ENCODE assay signal across 17 mouse cellular contexts in genomic region chr6:129113030-129113673, GRCm38 (mm10). TPM values are rescaled to one million over a fixed set of nuclear protein-coding genes. Genes with fewer than 3 reads are reported as not detected.
DNase-seq lines count a peak whose midpoint lies in the region; ATAC-seq and TF ChIP-seq lines count a peak whose summit lies in the region.
"Had no signal": no experiment of that assay in that cellular context is flagged by ENCODE, and none has a peak within 500 bp of the region (broad histone marks: within the 10 kb centered on the region; RNA-seq: fewer than 3 reads in every experiment).

No protein-coding gene starts in this region.

- no peaks in the 10 kb centered on the region for H3K9me3 ChIP-seq in heart, postnatal 0 days (replicated peaks; ENCODE audit: control insufficient read depth, low read length)
- H3K9me3 ChIP-seq in intestine, embryonic 16.5 days (ENCODE audit: control insufficient read depth, low read length), result no peaks in the 10 kb centered on the region
- no peaks in the 10 kb centered on the region for H3K9me3 ChIP-seq in liver, postnatal 0 days (ENCODE audit: low read length)
- H3K9me3 ChIP-seq: heart, embryonic 10.5 days; midbrain, embryonic 10.5 days; stomach, embryonic 15.5 days had no signal

- ATAC-seq in heart, postnatal 0 days (ENCODE audit: insufficient read depth, low read depth), result peak; percentile 51
- peak; percentile 62 for ATAC-seq in intestine, embryonic 16.5 days
- ATAC-seq in liver, postnatal 0 days, result peak; percentile 69

- H3K4me3 ChIP-seq in heart, postnatal 0 days (ENCODE audit: low read depth, low read length), result no peak overlapping the region
- H3K4me3 ChIP-seq in intestine, embryonic 16.5 days (ENCODE audit: low read length), result no peak overlapping the region
- no peak overlapping the region for H3K4me3 ChIP-seq in liver, postnatal 0 days (ENCODE audit: low read depth, low read length)
- H3K4me3 ChIP-seq: heart, embryonic 10.5 days; midbrain, embryonic 10.5 days; myocyte; stomach, embryonic 15.5 days had no signal

- H3K4me1 ChIP-seq in heart, postnatal 0 days (ENCODE audit: control insufficient read depth, insufficient read depth), result peaks cover 12% of the 10 kb centered on the region; the same call in 1 of the 2 replicates
- H3K4me1 ChIP-seq in intestine, embryonic 16.5 days (ENCODE audit: control insufficient read depth, insufficient read depth, low read length), result peaks cover 6% of the 10 kb centered on the region; the same call in 1 of the 2 replicates
- peaks cover 7% of the 10 kb centered on the region for H3K4me1 ChIP-seq in liver, postnatal 0 days (ENCODE audit: insufficient read depth)
- H3K4me1 ChIP-seq: midbrain, embryonic 10.5 days; stomach, embryonic 15.5 days had no signal

- no peak for TF ChIP-seq EP300 in heart, postnatal 0 days (IDR thresholded peaks at IDR 0.05; ENCODE audit: low read depth)
- no peak for TF ChIP-seq EP300 in liver, postnatal 0 days (IDR thresholded peaks at IDR 0.05; ENCODE audit: low read depth)

- no peak for DNase-seq in heart, postnatal 0 days (ENCODE audit: low spot score)
- DNase-seq in heart, adult 18-20 months, result no peak
- DNase-seq in 416B (ENCODE audit: low read depth) (peak; percentile 58), adipocyte (ENCODE audit: low spot score) (no peak)
- DNase-seq in liver, postnatal 0 days, result no peak
- DNase-seq in cerebellum, postnatal 10 days, result no peak
- DNase-seq in urinary bladder, postnatal 14 days (ENCODE audit: low spot score), result no peak
- DNase-seq: cerebellum, adult 8-10 months; right cerebral cortex, postnatal 4 days; thymus, postnatal 4 days had no signal

- 72% methylated on average over 1 of the region's 1 CpGs for WGBS in heart, postnatal 0 days
- 83% methylated on average over 1 of the region's 1 CpGs for WGBS in intestine, embryonic 16.5 days
- WGBS in liver, postnatal 0 days (ENCODE audit: insufficient replicate concordance), result 76% methylated on average over 1 of the region's 1 CpGs

- no peaks in the 10 kb centered on the region for H3K36me3 ChIP-seq in heart, postnatal 0 days (replicated peaks; ENCODE audit: control insufficient read depth, insufficient read depth, low read length)
- no peaks in the 10 kb centered on the region for H3K36me3 ChIP-seq in intestine, embryonic 16.5 days (ENCODE audit: control insufficient read depth, insufficient read depth, low read length)
- no peaks in the 10 kb centered on the region for H3K36me3 ChIP-seq in liver, postnatal 0 days (replicated peaks; ENCODE audit: insufficient read depth, low read length)
- H3K36me3 ChIP-seq: heart, embryonic 10.5 days; midbrain, embryonic 10.5 days; stomach, embryonic 15.5 days had no signal

- H3K27me3 ChIP-seq in heart, postnatal 0 days (ENCODE audit: control insufficient read depth, insufficient read depth, low read length), result no peaks in the 10 kb centered on the region
- no peaks in the 10 kb centered on the region for H3K27me3 ChIP-seq in intestine, embryonic 16.5 days (replicated peaks; ENCODE audit: control insufficient read depth, insufficient read depth, low read length)
- no peaks in the 10 kb centered on the region for H3K27me3 ChIP-seq in liver, postnatal 0 days (ENCODE audit: insufficient read depth, low read length)
- H3K27me3 ChIP-seq: stomach, embryonic 15.5 days had no signal

- no peak overlapping the region for H3K9ac ChIP-seq in heart, postnatal 0 days (replicated peaks; ENCODE audit: low read depth, low read length)
- no peak overlapping the region for H3K9ac ChIP-seq in intestine, embryonic 16.5 days (ENCODE audit: low read depth, low read length)
- no peak overlapping the region for H3K9ac ChIP-seq in liver, postnatal 0 days (replicated peaks)
- H3K9ac ChIP-seq: hindbrain, embryonic 14.5 days; stomach, embryonic 15.5 days had no signal

- no peak overlapping the region for H3K4me2 ChIP-seq in heart, postnatal 0 days (ENCODE audit: low read depth, low read length)
- H3K4me2 ChIP-seq in intestine, embryonic 16.5 days (ENCODE audit: low read depth, low read length), result no peak overlapping the region
- H3K4me2 ChIP-seq in liver, postnatal 0 days (ENCODE audit: low read depth, low read length), result no peak overlapping the region
- H3K4me2 ChIP-seq: hindbrain, embryonic 14.5 days; stomach, embryonic 15.5 days had no signal

- H3K27ac ChIP-seq in heart, postnatal 0 days (ENCODE audit: low read depth), result peak overlapping the region; percentile 35; the same call in 1 of the 2 replicates
- no peak overlapping the region for H3K27ac ChIP-seq in intestine, embryonic 16.5 days (ENCODE audit: low read length)
- no peak overlapping the region for H3K27ac ChIP-seq in liver, postnatal 0 days (ENCODE audit: low read depth)
- H3K27ac ChIP-seq: heart, embryonic 10.5 days; hindbrain, embryonic 14.5 days; midbrain, embryonic 10.5 days; stomach, embryonic 15.5 days had no signal

- TF ChIP-seq CTCF in heart, postnatal 0 days (IDR thresholded peaks at IDR 0.05; ENCODE audit: low read depth), result no peak
- no peak for TF ChIP-seq CTCF in liver, postnatal 0 days (IDR thresholded peaks at IDR 0.05; ENCODE audit: low read depth)

RNA-seq across cellular contexts. Expression of gene Clec2e, which starts 12.4 kb away (rescaled TPM):
- total RNA-seq in heart, postnatal 0 days (2014; rRNA removed; ENCODE audit: low replicate concordance), result not detected in 2 replicates
- polyA plus RNA-seq in heart, postnatal 0 days (2015; fragmentation: Nextera tagmentation; extraction: Ambion mirVana), result not detected in 2 replicates
- not detected for total RNA-seq in heart, adult 18-20 months (2021)
- polyA plus RNA-seq in intestine, embryonic 16.5 days (2015; fragmentation: Nextera tagmentation; extraction: Ambion mirVana), result 16.7 and 21.7 TPM in 2 replicates
- not detected in 2 replicates for polyA plus RNA-seq in liver, postnatal 0 days (2015; fragmentation: Nextera tagmentation; extraction: Ambion mirVana)
- total RNA-seq: MEL had no signal
- polyA plus RNA-seq: heart, embryonic 10.5 days; hindbrain, embryonic 14.5 days; midbrain, embryonic 10.5 days; myocyte had no signal

Comparison
In these comparisons a context has a peak if more than half of its experiments do, and no peak if none do; other contexts are left out.
1. RNA of gene Clec2e, which starts 12.4 kb away (polyA plus RNA-seq): 16.7 to 21.7 TPM in intestine, embryonic 16.5 days; not detected in heart, postnatal 0 days and not detected in liver, postnatal 0 days; every median in the first group is over 10 times any median in the second.
2. Peak in every context shown above with its lines, with median percentiles within 50 percentile points of each other: ATAC-seq.